Mouse (Mus musculus) macrophage (primary cell): ENCODE data around the gene Itsn2. TPM values are rescaled to one million over a fixed set of nuclear protein-coding genes. Genes with fewer than 3 reads are reported as not detected.
A peak's percentile ranks its signal among the peaks of the same experiment; 100 is the strongest.
"Not testable (repeated sequence)": the region's sequence is repeated elsewhere in the genome, so short reads cannot be mapped to it uniquely, and the experiment has no call there.

Source experiments
- H3K27ac ChIP-seq: fragments of 350-480 bp; formaldehyde crosslinking; 2 replicates; pipeline ENCODE4 v1.9.0; 2021
- H3K36me3 ChIP-seq: fragments of 350-480 bp; formaldehyde crosslinking; 2 replicates; pipeline ENCODE4 v1.9.0; 2021; ENCODE audit errors: inconsistent target
- H3K4me3 ChIP-seq: fragments of 350-480 bp; formaldehyde crosslinking; 2 replicates; pipeline ENCODE4 v1.9.0; 2021; ENCODE audit errors: inconsistent target
- H3K79me2 ChIP-seq: fragments of 350-480 bp; formaldehyde crosslinking; 2 replicates; pipeline ENCODE4 v1.9.0; 2021; ENCODE audit errors: inconsistent target
- WGBS: methylation state at CpG from one replicate; pipeline ENCODE4 v1.1.7; 2026; ENCODE audit warnings: inconsistent platforms; ENCODE audit not compliant: missing documents; 5-methylcytosine and 5-hydroxymethylcytosine counted together
- polyA plus RNA-seq: library from polyadenylated mRNA; stranded (reverse); fragments of 250-400 nt; gene quantifications from 3 replicates; pipeline ENCODE4 v1.2.4, GENCODE M21; 2018; ENCODE audit warnings: inconsistent platforms
- total RNA-seq, 78 experiments: library from RNA; depleted of rRNA; stranded (reverse); fragments of 250-400 nt; gene quantifications; 1 replicate in 9 of 78; 2 replicates in 24 of 78; 3 replicates in 43 of 78; 4 replicates in 2 of 78; pipeline ENCODE4 v1.2.4; 2018; ENCODE audit warnings: inconsistent platforms in 56 of 78

Gene Itsn2
- 100 to 1,000 TPM; 293 to 540 (median 465) TPM for total RNA-seq (2018; cell fraction: chromatin; rRNA removed)
- total RNA-seq (2018; cell fraction: cytosol; rRNA removed), result 100 to 1,000 TPM in 25 of 26 experiments, 10 to 100 TPM in 1; 99.8 to 140 (median 117) TPM
- total RNA-seq (2018; cell fraction: nucleus; rRNA removed), result 100 to 1,000 TPM; 157 to 353 (median 230) TPM
- 73.9 to 104 TPM (median 84.9 TPM) in 3 replicates for polyA plus RNA-seq

GRCm38 (mm10) chr12:4592541-4593165 is at the start of gene Itsn2, which contains the start of gene Gm3625:
Itsn2 (plus strand) TSS chr12:4592638.
Gm3625 (minus strand) TSS chr12:4592927.
- under 1% methylated on average over 40 of the region's 49 CpGs for WGBS
- peak within 1 kb of the TSS; percentile 65 for H3K4me3 ChIP-seq
- peaks cover 48% of the 10 kb centered on the region for H3K79me2 ChIP-seq
- no peaks in the 10 kb centered on the region for H3K36me3 ChIP-seq
- H3K27ac ChIP-seq, result peak within 1 kb of the TSS; percentile 68

GRCm38 (mm10) chr12:4544400-4544919 is 48.0 kb upstream of the Itsn2 start:
- 80% methylated on average over 5 of the region's 5 CpGs for WGBS
- H3K4me3 ChIP-seq, result no peak overlapping the region
- no peaks in the 10 kb centered on the region for H3K36me3 ChIP-seq
- peak overlapping the region; percentile 56 for H3K27ac ChIP-seq
- no peaks in the 10 kb centered on the region for H3K79me2 ChIP-seq

GRCm38 (mm10) chr12:4545425-4545824 is 47.0 kb upstream of the Itsn2 start:
- Histone ChIP-seq H3K36me3 (no peaks in the 10 kb centered on the region), H3K4me3 (no peak overlapping the region), H3K27ac (peak overlapping the region; percentile 56), H3K79me2 (no peaks in the 10 kb centered on the region)

GRCm38 (mm10) chr12:4546491-4546890 is 45.9 kb upstream of the Itsn2 start:
- Histone ChIP-seq H3K27ac (peak overlapping the region; percentile 56; the same call in 1 of the 2 replicates), H3K4me3 (no peak overlapping the region), H3K79me2 (no peaks in the 10 kb centered on the region), H3K36me3 (no peaks in the 10 kb centered on the region)
- WGBS, result 86% methylated on average over 5 of the region's 5 CpGs

- Histone ChIP-seq H3K4me3 (no peak overlapping the region), H3K27ac (no peak overlapping the region), H3K79me2 (no peaks in the 10 kb centered on the region), H3K36me3 (no peaks in the 10 kb centered on the region)
- WGBS, result 90% methylated on average over 12 of the region's 14 CpGs
These were observed 44.9 kb upstream of the Itsn2 start for GRCm38 (mm10) chr12:4547557-4547956.

- Histone ChIP-seq H3K79me2 (no peaks in the 10 kb centered on the region), H3K27ac (no peak overlapping the region), H3K36me3 (no peaks in the 10 kb centered on the region), H3K4me3 (no peak overlapping the region)
- 23% methylated on average over 18 of the region's 18 CpGs for WGBS
These were observed 44.1 kb upstream of the Itsn2 start for GRCm38 (mm10) chr12:4548053-4549013.

- not testable (repeated sequence) for H3K27ac ChIP-seq, H3K4me3 ChIP-seq, H3K36me3 ChIP-seq, H3K79me2 ChIP-seq
- WGBS, result 97% methylated on average over 3 of the region's 3 CpGs
These were observed 38.7 kb upstream of the Itsn2 start for GRCm38 (mm10) chr12:4553704-4554103.

GRCm38 (mm10) chr12:4555451-4555850 is 37.0 kb upstream of the Itsn2 start:
- no peaks in the 10 kb centered on the region for H3K36me3 ChIP-seq
- no peaks in the 10 kb centered on the region for H3K79me2 ChIP-seq
- WGBS, result 96% methylated on average over 3 of the region's 6 CpGs
- H3K4me3 ChIP-seq, result no peak overlapping the region
- no peak overlapping the region for H3K27ac ChIP-seq

- H3K79me2 ChIP-seq, result no peaks in the 10 kb centered on the region
- 96% methylated on average over 9 of the region's 9 CpGs for WGBS
- H3K4me3 ChIP-seq, result no peak overlapping the region
- no peaks in the 10 kb centered on the region for H3K36me3 ChIP-seq
- H3K27ac ChIP-seq, result no peak overlapping the region
These were observed 35.5 kb upstream of the Itsn2 start for GRCm38 (mm10) chr12:4556891-4557290.

- Histone ChIP-seq H3K4me3 (no peak overlapping the region), H3K79me2 (no peaks in the 10 kb centered on the region), H3K36me3 (no peaks in the 10 kb centered on the region), H3K27ac (no peak overlapping the region)
- 80% methylated on average over 3 of the region's 3 CpGs for WGBS
These were observed 35.0 kb upstream of the Itsn2 start for GRCm38 (mm10) chr12:4557436-4557835.

GRCm38 (mm10) chr12:4558013-4558412 is 34.4 kb upstream of the Itsn2 start:
- Histone ChIP-seq H3K4me3 (no peak overlapping the region), H3K27ac (no peak overlapping the region), H3K36me3 (no peaks in the 10 kb centered on the region), H3K79me2 (no peaks in the 10 kb centered on the region)
- WGBS, result 100% methylated on average over 3 of the region's 3 CpGs

- Histone ChIP-seq H3K79me2 (no peaks in the 10 kb centered on the region), H3K36me3 (no peaks in the 10 kb centered on the region), H3K4me3 (no peak overlapping the region), H3K27ac (no peak overlapping the region)
- 76% methylated on average over 8 of the region's 9 CpGs for WGBS
These were observed 33.8 kb upstream of the Itsn2 start for GRCm38 (mm10) chr12:4558475-4559279.

GRCm38 (mm10) chr12:4571864-4572263 is 20.6 kb upstream of the Itsn2 start:
- Histone ChIP-seq H3K27ac (no peak overlapping the region), H3K79me2 (no peaks in the 10 kb centered on the region), H3K36me3 (no peaks in the 10 kb centered on the region), H3K4me3 (no peak overlapping the region)
- WGBS, result 24% methylated on average over 5 of the region's 5 CpGs

GRCm38 (mm10) chr12:4574065-4574464 is 18.4 kb upstream of the Itsn2 start:
- Histone ChIP-seq H3K4me3 (no peak overlapping the region), H3K79me2 (no peaks in the 10 kb centered on the region), H3K36me3 (no peaks in the 10 kb centered on the region), H3K27ac (no peak overlapping the region)
- 92% methylated on average over 4 of the region's 4 CpGs for WGBS
